Mouse (Mus musculus) lung, postnatal 0 days (tissue): Measurements from ENCODE around the gene Rpl9. TPM values are rescaled to one million over a fixed set of nuclear protein-coding genes. Genes with fewer than 3 reads are reported as not detected.

Source experiments
- ATAC-seq: fragments of 200-750 bp; cut with Nextera tagmentation; 2 replicates; pipeline ENCODE4 v1.8.0; 2017; ENCODE audit warnings: moderate library complexity
- DNase-seq: peaks from one replicate; pipeline ENCODE4 v3.0.0-alpha.2; 2016; ENCODE audit warnings: low spot score
- H3K27ac ChIP-seq: fragments of 300-500 bp; sonication (generic); 2 replicates; pipeline ENCODE4 v1.5.1; 2014; ENCODE audit warnings: antibody characterized with exemption, mild to moderate bottlenecking, low read length, mixed read lengths
- H3K27me3 ChIP-seq: fragments of 300-500 bp; sonication (generic); replicated peaks from 2 replicates; pipeline ENCODE4 v1.6.1; 2014; ENCODE audit warnings: low read length, mixed read lengths; ENCODE audit not compliant: insufficient read depth
- H3K36me3 ChIP-seq: fragments of 300-500 bp; sonication (generic); 2 replicates; pipeline ENCODE4 v1.6.1; 2014; ENCODE audit warnings: low read length, mixed read lengths; ENCODE audit not compliant: insufficient read depth
- H3K4me1 ChIP-seq: fragments of 300-500 bp; sonication (generic); 2 replicates; pipeline ENCODE4 v1.6.1; 2014; ENCODE audit warnings: antibody characterized with exemption, low read depth, low read length, mixed read lengths; ENCODE audit not compliant: insufficient read depth
- H3K4me2 ChIP-seq: fragments of 300-500 bp; sonication (generic); replicated peaks from 2 replicates; pipeline ENCODE4 v1.6.1; 2014; ENCODE audit warnings: low read depth, mild to moderate bottlenecking, low read length, moderate library complexity, mixed read lengths
- H3K4me3 ChIP-seq: fragments of 300-500 bp; sonication (generic); 2 replicates; pipeline ENCODE4 v1.5.1; 2014; ENCODE audit warnings: low read depth, low read length
- H3K9ac ChIP-seq: fragments of 300-500 bp; sonication (generic); replicated peaks from 2 replicates; pipeline ENCODE4 v1.6.1; 2014; ENCODE audit warnings: low read depth, mild to moderate bottlenecking
- H3K9me3 ChIP-seq: fragments of 300-500 bp; sonication (generic); 2 replicates; pipeline ENCODE4 v1.6.1; 2016; ENCODE audit warnings: low read length, mixed read lengths
- CTCF ChIP-seq: IDR thresholded peaks from 2 replicates; pipeline ENCODE4 v1.5.1; 2016; ENCODE audit warnings: antibody characterized with exemption, mild to moderate bottlenecking
- EP300 ChIP-seq: IDR thresholded peaks from 2 replicates; pipeline ENCODE4 v1.6.1; 2016; ENCODE audit warnings: antibody characterized with exemption, mild to moderate bottlenecking, control low read depth
- WGBS: fragments of 180-500 bp; shearing (Covaris S2); extraction: QIAGEN DNeasy Blood & Tissue Kit; methylation state at CpG from one replicate; pipeline ENCODE4 v1.1.7; 2014; 5-methylcytosine and 5-hydroxymethylcytosine counted together
- polyA plus RNA-seq: library from polyadenylated mRNA; unstranded; fragments of >200 nt; fragmentation: Nextera tagmentation; extraction: Ambion mirVana; gene quantifications from 2 replicates; pipeline ENCODE4 v1.2.1, GENCODE M21; 2015

Gene Rpl9
- polyA plus RNA-seq, 1 experiment from 2014 or later, result 851 TPM

GRCm38 (mm10) chr5:65415653-65416458 is 24.6 kb upstream of the Rpl9 start:
- 0 out of 2 replicates have a peak overlapping the region, but pooled peaks have one; percentile 43 for H3K27ac ChIP-seq
- WGBS, result 30% methylated on average over 26 of the region's 26 CpGs

GRCm38 (mm10) chr5:65407989-65408388 is 16.7 kb upstream of the Rpl9 start:
- H3K27me3 ChIP-seq, result no peaks in the 10 kb centered on the region
- ATAC-seq (no peak), DNase-seq (no peak)
- no peak overlapping the region for H3K27ac ChIP-seq
- H3K9ac ChIP-seq, result no peak overlapping the region
- no peak for TF ChIP-seq EP300
- TF ChIP-seq CTCF, result no peak
- H3K36me3 ChIP-seq, result peaks cover 29% of the 10 kb centered on the region
- H3K4me2 ChIP-seq, result no peak overlapping the region
- no peak overlapping the region for H3K4me3 ChIP-seq
- H3K9me3 ChIP-seq, result no peaks in the 10 kb centered on the region
- 81% methylated on average over 12 of the region's 12 CpGs for WGBS
- H3K4me1 ChIP-seq, result no peaks in the 10 kb centered on the region

More at GRCm38 (mm10) chr5:65415653-65416458, 24.6 kb upstream of the Rpl9 start:
- no peak for TF ChIP-seq EP300
- peak; percentile 38 for TF ChIP-seq CTCF
- H3K9me3 ChIP-seq, result no peaks in the 10 kb centered on the region
- H3K4me3 ChIP-seq, result no peak overlapping the region
- ATAC-seq (peak; percentile 48), DNase-seq (peak; percentile 44)
- no peak overlapping the region for H3K4me2 ChIP-seq
- H3K4me1 ChIP-seq, result no peaks in the 10 kb centered on the region
- H3K27me3 ChIP-seq, result no peaks in the 10 kb centered on the region
- no peak overlapping the region for H3K9ac ChIP-seq
- H3K36me3 ChIP-seq, result peaks cover 18% of the 10 kb centered on the region; the same call in 1 of the 2 replicates

- no peaks in the 10 kb centered on the region for H3K9me3 ChIP-seq
- H3K36me3 ChIP-seq, result peaks cover 28% of the 10 kb centered on the region
- H3K4me1 ChIP-seq, result no peaks in the 10 kb centered on the region
- H3K27me3 ChIP-seq, result no peaks in the 10 kb centered on the region
- no peak overlapping the region for H3K27ac ChIP-seq
- no peak overlapping the region for H3K9ac ChIP-seq
- WGBS, result 21% methylated on average over 2 of the region's 2 CpGs
- H3K4me2 ChIP-seq, result no peak overlapping the region
- H3K4me3 ChIP-seq, result no peak overlapping the region
- peak; percentile 80 for ATAC-seq
- peak; percentile 87 for DNase-seq
- TF ChIP-seq CTCF, result peak; percentile 97
- TF ChIP-seq EP300, result no peak
Observed at GRCm38 (mm10) chr5:65401251-65401994, 10.2 kb upstream of the Rpl9 start.

- ATAC-seq, result no peak
- Histone ChIP-seq H3K36me3 (peaks cover 8% of the 10 kb centered on the region; the same call in 1 of the 2 replicates), H3K9me3 (no peaks in the 10 kb centered on the region), H3K27ac (no peak overlapping the region), H3K4me2 (no peak overlapping the region), H3K4me3 (no peak overlapping the region), H3K27me3 (no peaks in the 10 kb centered on the region), H3K9ac (no peak overlapping the region), H3K4me1 (peaks cover 6% of the 10 kb centered on the region; the same call in 1 of the 2 replicates)
- WGBS, result 90% methylated on average over 7 of the region's 7 CpGs
- no peak for DNase-seq
- TF ChIP-seq CTCF (no peak), EP300 (no peak)
Observed at GRCm38 (mm10) chr5:65394425-65394824, 3.2 kb upstream of the Rpl9 start.

- DNase-seq (peak; percentile 55), ATAC-seq (peak; percentile 63)
- Histone ChIP-seq H3K27ac (peak overlapping the region; percentile 93), H3K36me3 (peaks cover 12% of the 10 kb centered on the region; the same call in 1 of the 2 replicates), H3K4me1 (peaks cover 6% of the 10 kb centered on the region; the same call in 1 of the 2 replicates), H3K27me3 (no peaks in the 10 kb centered on the region), H3K9ac (peak overlapping the region; percentile 73), H3K4me2 (peak overlapping the region; percentile 64), H3K9me3 (no peaks in the 10 kb centered on the region), H3K4me3 (peak overlapping the region; percentile 94)
- WGBS, result 3% methylated on average over 12 of the region's 12 CpGs
- TF ChIP-seq EP300 (no peak), CTCF (no peak)
Observed at GRCm38 (mm10) chr5:65391753-65392152, 509 bp upstream of the Rpl9 start.
